Mouse (Mus musculus): ENCODE data around the gene Ch25h. TPM values are rescaled to one million over a fixed set of nuclear protein-coding genes. Genes with fewer than 3 reads are reported as not detected.

Ch25h gene
- polyA plus RNA-seq, 1 experiment, result 0.75 TPM

DNA sequence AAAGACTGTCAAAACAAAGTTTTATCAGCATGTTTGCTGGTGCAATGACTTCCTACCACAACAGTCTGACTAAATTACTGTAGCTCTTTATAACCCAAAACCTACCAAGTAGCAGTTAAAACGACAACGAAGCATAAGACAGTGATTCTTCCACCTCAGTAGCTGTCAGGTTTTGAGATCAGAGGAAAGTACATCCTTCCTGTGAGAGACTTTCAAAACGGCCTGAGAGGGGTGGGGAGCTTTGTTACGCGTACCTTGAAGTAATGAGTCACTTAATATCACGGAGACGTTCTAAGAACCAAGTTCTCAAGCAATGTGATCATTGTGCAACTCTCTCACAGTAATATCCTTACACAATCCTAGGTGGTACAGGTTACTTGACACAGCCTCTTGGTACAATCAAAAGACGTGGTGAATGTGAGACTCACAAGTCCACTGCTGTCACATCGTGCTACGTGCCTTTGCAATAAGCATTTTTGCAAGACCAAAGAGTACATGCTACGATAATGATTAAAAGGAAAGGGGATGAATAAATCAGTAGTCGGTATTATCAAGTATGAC is 30.3 kb upstream of the Ch25h start:
- H3K4me1 ChIP-seq (ENCODE audit: control insufficient read depth, insufficient read depth, insufficient read length, low read length), result no peaks in the 10 kb centered on the region
- H3K4me3 ChIP-seq (ENCODE audit: insufficient read depth, low read depth, low read length), result no peak overlapping the region
- no peak overlapping the region for H3K27ac ChIP-seq (replicated peaks; ENCODE audit: low read depth, low read length)

DNA sequence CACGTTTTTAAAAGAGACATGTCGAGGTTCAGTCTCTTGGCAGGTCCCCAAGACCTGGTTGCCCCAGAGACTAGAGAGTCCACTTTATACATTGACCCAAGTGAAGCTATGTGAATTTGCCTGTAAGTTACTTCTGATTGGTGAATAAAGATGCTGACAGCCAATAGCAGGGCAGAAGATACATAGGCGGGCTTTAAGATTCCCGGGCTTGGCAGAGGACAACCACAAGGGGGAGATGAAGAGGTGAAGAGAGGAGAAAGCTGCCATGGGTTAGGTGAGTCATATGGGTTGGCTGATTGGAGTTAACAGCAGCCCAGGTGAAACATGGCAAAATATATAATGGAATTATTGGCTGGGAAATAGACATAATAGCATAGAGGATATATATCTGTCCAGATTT is 25.8 kb upstream of the Ch25h start:
- no peaks in the 10 kb centered on the region for H3K4me1 ChIP-seq (ENCODE audit: control insufficient read depth, insufficient read depth, insufficient read length, low read length)
- H3K27ac ChIP-seq (replicated peaks; ENCODE audit: low read depth, low read length), result no peak overlapping the region
- no peak overlapping the region for H3K4me3 ChIP-seq (ENCODE audit: insufficient read depth, low read depth, low read length)

DNA sequence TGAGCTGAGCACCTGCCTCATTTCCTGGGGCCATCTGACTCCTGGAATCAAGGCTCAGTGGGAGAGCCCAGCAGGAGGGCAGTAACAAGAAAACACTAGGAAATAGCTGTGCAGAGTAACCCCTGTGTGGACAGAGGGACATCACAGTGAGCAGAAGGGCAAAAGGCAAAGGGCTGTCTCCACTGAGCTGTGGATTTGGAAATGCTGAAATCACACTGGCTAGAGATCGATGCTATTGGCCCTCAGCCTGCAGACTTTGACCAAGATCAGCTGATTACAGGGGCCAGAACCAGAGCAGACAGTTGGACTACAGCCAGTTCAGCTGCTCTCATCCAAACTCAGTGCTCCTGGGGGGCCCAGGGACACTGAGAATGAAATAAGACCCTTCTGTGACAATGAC is 21.4 kb upstream of the Ch25h start:
- H3K27ac ChIP-seq (replicated peaks; ENCODE audit: low read depth, low read length), result no peak overlapping the region
- no peak overlapping the region for H3K4me3 ChIP-seq (ENCODE audit: insufficient read depth, low read depth, low read length)

DNA sequence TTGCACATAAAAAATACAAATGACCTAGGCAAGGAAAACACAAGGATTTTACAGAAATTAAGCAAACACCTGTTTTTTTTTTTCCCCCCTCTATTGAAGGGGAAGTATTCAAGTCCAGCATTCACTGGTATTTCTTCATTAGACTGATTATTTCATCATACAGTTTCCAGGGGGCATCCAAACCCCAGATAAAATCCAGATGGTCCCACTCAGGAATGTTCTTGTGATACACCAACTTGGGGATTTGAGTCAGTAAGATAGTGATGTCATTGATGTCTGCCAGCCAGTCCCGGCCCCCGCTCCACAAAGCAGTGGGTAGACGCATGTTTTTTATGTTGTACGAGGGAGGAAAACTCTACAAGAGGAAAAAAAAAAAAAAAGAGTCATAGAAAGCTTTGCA is 18.9 kb upstream of the Ch25h start:
- no peak overlapping the region for H3K4me3 ChIP-seq (ENCODE audit: insufficient read depth, low read depth, low read length)
- no peak overlapping the region for H3K27ac ChIP-seq (replicated peaks; ENCODE audit: low read depth, low read length)
- no peaks in the 10 kb centered on the region for H3K4me1 ChIP-seq (ENCODE audit: control insufficient read depth, insufficient read depth, insufficient read length, low read length)

More for the DNA sequence above, 21.4 kb upstream of the Ch25h start:
- no peaks in the 10 kb centered on the region for H3K4me1 ChIP-seq (ENCODE audit: control insufficient read depth, insufficient read depth, insufficient read length, low read length)

DNA sequence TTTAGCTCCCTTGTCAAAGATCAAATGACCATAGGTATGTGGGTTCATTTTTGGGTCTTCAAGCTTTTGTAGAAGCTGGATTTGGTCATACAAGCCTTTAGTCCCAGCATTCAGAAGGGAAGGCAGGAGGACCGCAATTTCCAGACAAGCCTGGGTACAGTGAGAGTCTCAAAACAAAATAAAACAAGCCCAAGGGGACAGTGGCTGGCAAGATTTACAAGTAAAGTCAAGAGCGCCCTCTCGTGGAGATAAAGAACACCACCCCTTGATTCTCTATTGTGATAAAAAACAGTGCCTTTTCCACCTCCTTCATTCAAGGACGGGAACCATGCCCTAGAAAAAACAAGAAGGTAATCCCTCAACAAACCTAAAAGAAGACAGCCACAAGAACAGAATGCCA is 8.6 kb upstream of the Ch25h start:
- no peaks in the 10 kb centered on the region for H3K4me1 ChIP-seq (ENCODE audit: control insufficient read depth, insufficient read depth, insufficient read length, low read length)
- H3K4me3 ChIP-seq (ENCODE audit: insufficient read depth, low read depth, low read length), result no peak overlapping the region
- no peak overlapping the region for H3K27ac ChIP-seq (replicated peaks; ENCODE audit: low read depth, low read length)

DNA sequence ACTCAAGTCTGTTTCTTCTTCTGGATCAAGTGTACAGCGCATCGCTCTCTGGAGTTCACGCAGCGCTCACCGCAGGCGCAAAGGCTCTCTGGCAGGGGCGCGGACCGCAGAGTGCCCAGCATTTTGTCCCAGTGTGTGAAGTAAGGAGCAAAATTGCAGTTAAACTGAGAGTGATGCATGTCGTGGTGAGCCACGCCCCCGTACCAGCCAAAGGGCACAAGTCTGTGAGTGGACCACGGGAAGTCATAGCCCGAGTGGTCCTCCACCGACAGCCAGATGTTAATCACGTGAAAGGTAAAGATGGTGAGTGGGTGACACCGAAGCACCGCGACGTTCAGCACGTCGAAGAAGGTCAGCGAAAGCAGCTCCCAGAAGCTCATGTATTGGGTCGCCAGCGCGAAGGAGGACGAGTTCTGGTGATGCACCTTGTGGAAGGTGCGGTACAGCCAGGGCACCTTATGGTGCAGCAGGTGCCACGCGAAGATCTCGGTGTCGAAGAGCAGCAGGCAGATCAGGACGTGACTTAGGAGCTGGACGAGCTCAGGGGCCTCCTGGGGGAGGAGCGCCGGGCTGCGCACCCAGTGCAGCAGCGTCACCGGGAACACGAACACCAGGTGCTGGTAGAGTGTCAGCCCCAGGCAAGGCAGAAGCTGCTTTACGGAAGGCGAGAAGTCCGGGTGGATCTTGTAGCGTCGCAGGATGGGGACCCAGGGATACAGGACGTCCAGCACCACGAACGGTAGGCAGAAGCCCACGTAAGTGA is 555 bp downstream of the Ch25h start:
- H3K4me3 ChIP-seq (ENCODE audit: insufficient read depth, low read depth, low read length), result peak overlapping the region; percentile 61
- no peak overlapping the region for H3K27ac ChIP-seq (replicated peaks; ENCODE audit: low read depth, low read length)
- peaks cover 3% of the 10 kb centered on the region; the same call in 1 of the 2 replicates for H3K4me1 ChIP-seq (ENCODE audit: control insufficient read depth, insufficient read depth, insufficient read length, low read length)

DNA sequence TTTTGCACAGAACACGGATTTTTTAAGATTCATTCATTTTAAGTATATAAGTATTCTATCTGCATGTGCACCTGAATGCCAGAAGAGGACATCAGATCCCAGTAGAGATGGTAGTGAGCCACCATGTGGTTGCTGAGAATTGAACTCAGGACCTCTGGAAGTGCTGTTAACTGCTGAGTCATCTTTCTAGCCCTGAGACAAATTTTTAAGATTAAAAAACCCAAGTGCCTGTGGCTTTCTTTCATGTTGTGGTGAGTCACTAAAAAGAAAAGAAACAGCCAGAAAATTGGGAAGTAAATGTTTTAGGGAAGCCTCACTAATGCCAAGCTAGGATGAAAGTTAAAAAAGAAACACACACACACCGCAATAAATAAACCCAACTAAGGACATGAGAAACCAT is 3.3 kb downstream of the Ch25h start:
- no peak overlapping the region for H3K27ac ChIP-seq (replicated peaks; ENCODE audit: low read depth, low read length)
- H3K4me3 ChIP-seq (ENCODE audit: insufficient read depth, low read depth, low read length), result no peak overlapping the region
- peaks cover 3% of the 10 kb centered on the region; the same call in 1 of the 2 replicates for H3K4me1 ChIP-seq (ENCODE audit: control insufficient read depth, insufficient read depth, insufficient read length, low read length)

DNA sequence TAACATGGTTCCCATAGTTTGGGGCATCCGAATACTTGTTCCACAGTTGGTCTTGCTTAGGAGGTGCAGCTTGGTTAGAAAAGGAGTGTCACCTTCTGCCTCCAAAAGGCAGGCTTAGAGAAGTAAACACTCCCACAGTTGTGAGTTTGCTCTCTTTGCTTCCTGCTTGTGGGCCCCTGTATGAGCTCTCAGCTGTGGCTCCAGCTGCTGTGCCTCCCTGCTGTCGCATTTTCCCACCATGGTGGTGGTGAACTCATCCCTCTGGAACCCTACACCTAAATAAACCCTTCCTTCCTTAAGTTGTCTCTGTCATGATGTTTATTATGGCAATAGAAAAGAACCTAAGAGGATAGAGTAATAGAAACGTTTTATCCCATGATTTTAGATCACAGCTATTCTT is 6.2 kb downstream of the Ch25h start:
- Histone ChIP-seq H3K27ac (replicated peaks; ENCODE audit: low read depth, low read length) (no peak overlapping the region), H3K4me1 (ENCODE audit: control insufficient read depth, insufficient read depth, insufficient read length, low read length) (no peaks in the 10 kb centered on the region), H3K4me3 (ENCODE audit: insufficient read depth, low read depth, low read length) (no peak overlapping the region)

DNA sequence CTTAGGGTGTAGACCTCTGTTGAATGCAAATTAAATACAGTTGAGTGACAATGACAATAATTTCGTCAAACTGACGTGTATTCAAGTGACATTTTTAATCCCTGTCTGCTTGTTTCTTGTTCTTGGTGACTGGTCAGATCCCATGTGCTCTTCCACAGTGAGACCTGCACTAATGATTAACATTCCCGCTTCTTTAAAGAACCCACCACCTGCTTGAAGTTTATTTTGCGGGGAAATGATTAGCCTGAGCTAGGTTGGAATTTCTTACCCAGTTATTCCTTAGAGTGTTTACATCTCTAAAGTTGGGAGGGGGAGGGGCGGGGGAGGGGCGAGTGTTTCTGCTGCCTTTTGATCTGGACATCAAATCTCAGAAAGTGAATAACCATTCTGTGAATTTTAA is 6.7 kb downstream of the Ch25h start:
- H3K4me3 ChIP-seq (ENCODE audit: insufficient read depth, low read depth, low read length), result no peak overlapping the region
- H3K4me1 ChIP-seq (ENCODE audit: control insufficient read depth, insufficient read depth, insufficient read length, low read length), result no peaks in the 10 kb centered on the region
- no peak overlapping the region for H3K27ac ChIP-seq (replicated peaks; ENCODE audit: low read depth, low read length)

DNA sequence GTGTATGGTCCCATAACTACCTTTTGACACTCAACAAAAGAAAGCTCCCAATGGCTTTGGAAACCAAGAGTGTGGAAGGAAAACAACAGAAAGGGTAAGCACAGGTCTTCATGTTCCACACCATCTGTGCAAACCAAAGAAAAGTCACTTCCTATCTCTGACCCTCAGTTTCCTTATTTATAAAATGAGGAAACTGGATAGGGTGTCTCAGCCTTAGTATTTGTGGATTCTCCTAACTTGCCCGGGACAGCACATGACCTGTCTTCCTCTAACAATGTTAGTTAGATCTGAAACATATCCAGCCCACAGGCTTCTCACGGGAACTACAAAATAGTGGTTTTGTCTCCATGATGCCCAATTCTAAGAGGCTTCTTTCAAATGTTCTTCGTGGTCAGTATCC is 10.5 kb downstream of the Ch25h start:
- Histone ChIP-seq H3K27ac (replicated peaks; ENCODE audit: low read depth, low read length) (no peak overlapping the region), H3K4me1 (ENCODE audit: control insufficient read depth, insufficient read depth, insufficient read length, low read length) (no peaks in the 10 kb centered on the region)

DNA sequence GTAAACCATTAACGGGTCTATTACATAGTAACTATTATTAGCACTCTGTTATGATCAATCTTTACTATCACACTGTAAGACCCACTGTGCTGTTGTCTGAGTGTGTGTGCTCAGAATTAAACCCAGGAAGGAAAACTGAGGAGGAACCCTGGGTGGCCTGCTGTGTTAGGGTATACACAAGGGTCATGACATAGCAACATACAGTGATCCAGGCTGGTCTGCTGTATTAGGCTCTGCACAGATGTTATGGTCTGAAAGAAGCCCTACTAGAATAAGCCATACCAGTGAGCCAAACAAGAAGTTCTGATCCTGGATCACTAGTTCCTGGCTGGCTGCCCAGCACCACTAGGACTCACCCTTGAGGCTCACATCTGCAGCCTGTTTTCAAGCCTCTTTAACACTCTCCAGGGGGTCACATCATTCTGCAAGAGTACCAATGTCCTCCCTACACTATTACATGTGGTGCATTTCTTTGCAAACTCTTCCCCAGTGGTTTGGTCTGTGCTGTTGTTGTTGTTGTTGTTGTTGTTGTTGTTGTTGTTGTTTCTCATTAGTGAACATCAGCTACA is 13.4 kb downstream of the Ch25h start:
- Histone ChIP-seq H3K4me3 (ENCODE audit: insufficient read depth, low read depth, low read length) (no peak overlapping the region), H3K4me1 (ENCODE audit: control insufficient read depth, insufficient read depth, insufficient read length, low read length) (no peaks in the 10 kb centered on the region), H3K27ac (replicated peaks; ENCODE audit: low read depth, low read length) (no peak overlapping the region)

More for the DNA sequence above, 10.5 kb downstream of the Ch25h start:
- no peak overlapping the region for H3K4me3 ChIP-seq (ENCODE audit: insufficient read depth, low read depth, low read length)

DNA sequence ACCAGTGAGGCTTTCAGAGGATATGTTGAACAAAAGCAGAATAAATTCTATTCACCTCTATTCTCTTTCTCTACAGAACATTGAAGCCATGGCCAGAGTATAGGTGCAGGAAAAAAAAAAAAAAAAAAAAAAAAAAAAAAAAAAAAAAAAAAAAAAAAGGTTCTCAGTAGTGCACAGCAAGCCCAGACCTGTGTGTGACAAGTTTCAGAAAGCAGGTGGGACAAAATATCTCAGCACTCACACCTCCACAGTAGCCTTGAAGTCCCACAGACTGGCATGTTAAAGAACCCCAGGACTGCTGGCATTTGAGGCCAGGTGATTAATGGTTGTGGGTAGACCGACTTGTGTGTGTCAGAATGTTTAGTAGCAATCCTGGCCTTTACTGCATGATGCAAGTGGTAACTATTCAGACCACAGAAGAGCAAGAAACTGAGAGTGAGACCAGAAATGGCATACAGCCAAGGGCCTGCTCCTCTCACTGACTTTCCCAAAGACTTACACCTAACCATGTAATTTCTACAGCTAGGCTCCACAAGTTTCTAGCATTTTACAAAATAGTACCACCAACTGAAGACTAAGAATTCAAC is 24.1 kb downstream of the Ch25h start:
- H3K4me3 ChIP-seq (ENCODE audit: insufficient read depth, low read depth, low read length), result no peak overlapping the region
- H3K4me1 ChIP-seq (ENCODE audit: control insufficient read depth, insufficient read depth, insufficient read length, low read length), result peaks cover 3% of the 10 kb centered on the region; the same call in 1 of the 2 replicates
- H3K27ac ChIP-seq (replicated peaks; ENCODE audit: low read depth, low read length), result no peak overlapping the region

DNA sequence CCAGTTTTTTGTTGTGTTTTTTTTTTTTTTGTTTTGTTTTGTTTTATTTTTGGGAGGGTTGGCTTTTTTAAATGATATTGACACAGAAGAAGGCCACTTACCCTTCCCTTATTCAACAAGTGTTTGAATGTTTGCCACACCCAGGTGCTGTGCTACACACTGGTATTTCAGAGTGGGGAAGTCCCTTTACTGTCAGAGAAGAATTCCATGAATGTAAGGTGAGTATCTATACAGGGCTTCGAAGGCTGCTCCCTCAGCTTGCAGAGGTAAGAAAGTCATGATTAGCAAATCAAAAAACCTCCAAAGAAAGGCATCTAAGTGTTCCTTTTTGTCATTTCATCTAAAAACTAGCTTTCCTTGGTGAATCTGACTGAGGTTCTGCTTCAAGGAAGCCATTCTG is 26.1 kb downstream of the Ch25h start:
- H3K4me3 ChIP-seq (ENCODE audit: insufficient read depth, low read depth, low read length), result no peak overlapping the region
- no peak overlapping the region for H3K27ac ChIP-seq (replicated peaks; ENCODE audit: low read depth, low read length)
- peaks cover 3% of the 10 kb centered on the region; the same call in 1 of the 2 replicates for H3K4me1 ChIP-seq (ENCODE audit: control insufficient read depth, insufficient read depth, insufficient read length, low read length)

DNA sequence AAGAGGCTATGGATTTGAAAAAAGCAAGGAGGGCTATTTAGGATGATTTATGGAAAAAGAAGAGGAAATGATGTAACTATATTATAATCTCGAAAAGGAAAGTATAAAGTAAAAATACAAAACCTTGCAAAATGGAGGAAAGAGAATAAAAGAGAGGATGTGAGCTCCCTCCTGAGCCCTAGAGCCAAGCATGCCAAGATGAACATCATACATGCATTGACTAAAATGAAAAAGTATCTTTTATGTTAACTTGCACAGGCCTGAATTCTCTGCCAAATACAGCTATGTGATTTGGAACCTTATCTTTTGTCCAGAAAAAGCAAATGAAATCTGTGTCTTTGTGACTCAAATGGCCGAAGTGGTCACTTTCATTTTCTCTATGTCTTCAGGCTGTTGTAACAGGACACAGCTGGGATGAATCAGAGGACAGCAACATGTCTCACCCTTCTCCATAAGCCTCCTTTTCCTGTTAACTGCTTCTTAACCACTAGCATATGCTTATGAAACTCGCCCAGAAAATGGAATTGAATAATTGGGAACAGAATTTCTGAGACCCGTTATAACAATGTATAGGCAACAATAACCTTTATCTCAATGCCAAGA is 29.5 kb downstream of the Ch25h start:
- Histone ChIP-seq H3K27ac (replicated peaks; ENCODE audit: low read depth, low read length) (no peak overlapping the region), H3K4me1 (ENCODE audit: control insufficient read depth, insufficient read depth, insufficient read length, low read length) (peaks cover 3% of the 10 kb centered on the region; the same call in 1 of the 2 replicates), H3K4me3 (ENCODE audit: insufficient read depth, low read depth, low read length) (no peak overlapping the region)

DNA sequence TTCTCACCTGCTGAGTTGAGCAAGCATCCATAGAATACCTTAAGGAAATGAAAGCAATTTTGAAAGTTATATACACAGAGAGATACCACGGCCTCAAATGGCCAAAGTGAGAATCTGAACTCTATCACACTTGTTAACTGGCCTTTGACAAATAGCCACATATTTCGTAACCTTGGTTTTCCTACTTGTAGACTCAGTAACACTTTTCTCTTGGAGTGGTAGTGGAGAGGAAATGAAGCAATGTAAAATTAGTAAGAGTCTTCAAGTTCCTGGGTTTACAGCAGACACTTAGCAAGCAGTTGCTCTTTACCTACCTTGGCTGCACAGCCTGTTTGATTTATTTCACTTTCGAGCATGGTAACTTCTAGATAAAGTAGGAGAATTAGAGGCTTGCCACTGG is 30.2 kb downstream of the Ch25h start:
- Histone ChIP-seq H3K4me1 (ENCODE audit: control insufficient read depth, insufficient read depth, insufficient read length, low read length) (peaks cover 3% of the 10 kb centered on the region; the same call in 1 of the 2 replicates), H3K27ac (replicated peaks; ENCODE audit: low read depth, low read length) (no peak overlapping the region), H3K4me3 (ENCODE audit: insufficient read depth, low read depth, low read length) (no peak overlapping the region)

Measured in brown adipose tissue, adult 24 weeks (tissue).